Mouse (Mus musculus) embryo, embryonic 10 days (tissue): ENCODE data around the gene Zgrf1.

Experiments used
- DNase-seq: peaks from one replicate; pipeline ENCODE4 v3.0.0-alpha.2; 2015; ENCODE audit warnings: low spot score

Zgrf1 gene

GRCm38 (mm10) chr3:127552973-127553719 lies at the start of gene Zgrf1, which contains the start of gene Larp7:
Gene Zgrf1 (plus strand): TSS chr3:127553489.
Gene Larp7 (minus strand): TSS chr3:127553349.
- peak; percentile 100 for DNase-seq

GRCm38 (mm10) chr3:127507878-127508783 lies 45.2 kb upstream of the Zgrf1 start:
- no peak for DNase-seq

- no peak for DNase-seq
Measured at GRCm38 (mm10) chr3:127511786-127512746, 41.2 kb upstream of the Zgrf1 start.

GRCm38 (mm10) chr3:127512794-127513335 lies 40.4 kb upstream of the Zgrf1 start:
- no peak for DNase-seq

GRCm38 (mm10) chr3:127513699-127514098 lies 39.6 kb upstream of the Zgrf1 start:
- DNase-seq = no peak

- DNase-seq = no peak
Measured at GRCm38 (mm10) chr3:127515251-127515650, 38.0 kb upstream of the Zgrf1 start.

GRCm38 (mm10) chr3:127520300-127520699 lies 33.0 kb upstream of the Zgrf1 start:
- no peak for DNase-seq

GRCm38 (mm10) chr3:127521156-127521555 lies 32.1 kb upstream of the Zgrf1 start:
- no peak for DNase-seq

GRCm38 (mm10) chr3:127525188-127525819 lies 28.0 kb upstream of the Zgrf1 start:
- DNase-seq = no peak

GRCm38 (mm10) chr3:127527465-127528034 lies 25.7 kb upstream of the Zgrf1 start:
- DNase-seq = no peak

- no peak for DNase-seq
Measured at GRCm38 (mm10) chr3:127529210-127529609, 24.1 kb upstream of the Zgrf1 start.

- no peak for DNase-seq
Measured at GRCm38 (mm10) chr3:127529824-127530223, 23.5 kb upstream of the Zgrf1 start.

- DNase-seq = no peak
Measured at GRCm38 (mm10) chr3:127530293-127530692, 23.0 kb upstream of the Zgrf1 start.

- no peak for DNase-seq
Measured at GRCm38 (mm10) chr3:127539193-127539592, 14.1 kb upstream of the Zgrf1 start.

GRCm38 (mm10) chr3:127543976-127544375 lies 9.3 kb upstream of the Zgrf1 start:
- no peak for DNase-seq

GRCm38 (mm10) chr3:127544610-127545121 lies 8.6 kb upstream of the Zgrf1 start:
- DNase-seq = no peak

- peak; percentile 65 for DNase-seq
Measured at GRCm38 (mm10) chr3:127547882-127548281, 5.4 kb upstream of the Zgrf1 start.

GRCm38 (mm10) chr3:127552434-127552972 lies 786 bp upstream of the Zgrf1 start:
- no peak for DNase-seq

GRCm38 (mm10) chr3:127553720-127554043 lies 393 bp downstream of the Zgrf1 start:
- no peak for DNase-seq

- DNase-seq = no peak
Measured at GRCm38 (mm10) chr3:127554723-127555122, 1.4 kb downstream of the Zgrf1 start.
